Mouse (Mus musculus): ENCODE measurements around the gene Zbtb24. TPM values are rescaled to one million over a fixed set of nuclear protein-coding genes. Genes with fewer than 3 reads are reported as not detected.
A peak's percentile ranks its signal among the peaks of the same experiment; 100 is the strongest.
"Not testable (repeated sequence)": the region's sequence is repeated elsewhere in the genome, so short reads cannot be mapped to it uniquely, and the experiment has no call there.

Gene Zbtb24
- polyA plus RNA-seq, 1 experiment from 2014 or later: 20.8 TPM

DNA sequence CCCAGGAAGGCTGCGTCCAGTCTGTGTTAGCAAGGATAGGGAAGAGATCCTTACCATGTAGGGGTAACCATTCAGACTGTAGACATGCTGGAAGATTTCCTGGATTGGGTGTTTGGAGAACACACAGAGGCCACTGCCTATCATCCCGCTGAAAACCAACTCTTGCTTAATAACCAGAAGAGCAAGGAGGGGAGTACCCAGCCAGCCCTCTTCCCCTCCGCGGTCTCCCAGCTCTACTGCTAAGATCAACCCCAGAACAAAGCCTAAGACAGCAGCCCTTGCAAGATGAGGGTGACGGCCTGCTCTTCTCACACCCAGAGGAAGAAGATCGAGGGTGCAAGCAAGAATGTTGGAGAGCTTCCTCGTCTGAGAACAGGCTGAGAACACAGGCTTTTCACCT, 38.7 kb downstream of the Zbtb24 start:
- Histone ChIP-seq H3K4me3 (replicated peaks) (peak overlapping the region; percentile 63), H3K27ac (no peak overlapping the region), H3K27me3 (no peaks in the 10 kb centered on the region), H3K9me3 (no peaks in the 10 kb centered on the region), H3K4me2 (peak overlapping the region; percentile 98), H3K9ac (peak overlapping the region; percentile 68), H3K36me3 (replicated peaks) (peaks cover 47% of the 10 kb centered on the region), H3K4me1 (peaks cover 34% of the 10 kb centered on the region)
- no peak for ATAC-seq (ENCODE audit: low FRiP score)
- WGBS: 60% methylated on average over 7 of the region's 7 CpGs

DNA sequence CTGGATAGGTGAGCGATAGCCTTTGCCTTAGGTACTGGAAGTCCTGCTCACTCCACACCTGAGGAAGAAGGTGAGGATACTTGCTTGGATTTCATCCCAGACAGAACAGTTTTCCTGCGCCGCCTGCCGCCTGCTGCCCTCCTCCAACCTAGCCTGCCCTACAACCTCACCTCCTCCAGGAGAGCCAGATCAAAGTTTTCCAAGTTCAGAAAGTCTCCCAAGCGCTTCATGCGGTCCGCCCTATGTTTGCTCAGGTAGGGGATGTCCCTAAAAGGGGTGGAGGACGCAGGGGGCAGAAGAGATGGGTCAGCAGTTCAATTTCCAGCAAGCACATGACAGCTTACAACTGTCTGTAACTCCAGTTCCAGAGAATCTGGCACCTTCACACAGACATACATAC, 39.1 kb downstream of the Zbtb24 start:
- Histone ChIP-seq H3K9ac (peak overlapping the region; percentile 68), H3K27ac (no peak overlapping the region), H3K4me2 (peak overlapping the region; percentile 98), H3K27me3 (no peaks in the 10 kb centered on the region), H3K9me3 (no peaks in the 10 kb centered on the region), H3K4me3 (replicated peaks) (peak overlapping the region; percentile 63), H3K4me1 (peaks cover 34% of the 10 kb centered on the region), H3K36me3 (replicated peaks) (peaks cover 42% of the 10 kb centered on the region)
- 0 out of 2 replicates have a peak, but pooled peaks have one; percentile 8 for ATAC-seq (ENCODE audit: low FRiP score)
- 46% methylated on average over 8 of the region's 8 CpGs for WGBS

DNA sequence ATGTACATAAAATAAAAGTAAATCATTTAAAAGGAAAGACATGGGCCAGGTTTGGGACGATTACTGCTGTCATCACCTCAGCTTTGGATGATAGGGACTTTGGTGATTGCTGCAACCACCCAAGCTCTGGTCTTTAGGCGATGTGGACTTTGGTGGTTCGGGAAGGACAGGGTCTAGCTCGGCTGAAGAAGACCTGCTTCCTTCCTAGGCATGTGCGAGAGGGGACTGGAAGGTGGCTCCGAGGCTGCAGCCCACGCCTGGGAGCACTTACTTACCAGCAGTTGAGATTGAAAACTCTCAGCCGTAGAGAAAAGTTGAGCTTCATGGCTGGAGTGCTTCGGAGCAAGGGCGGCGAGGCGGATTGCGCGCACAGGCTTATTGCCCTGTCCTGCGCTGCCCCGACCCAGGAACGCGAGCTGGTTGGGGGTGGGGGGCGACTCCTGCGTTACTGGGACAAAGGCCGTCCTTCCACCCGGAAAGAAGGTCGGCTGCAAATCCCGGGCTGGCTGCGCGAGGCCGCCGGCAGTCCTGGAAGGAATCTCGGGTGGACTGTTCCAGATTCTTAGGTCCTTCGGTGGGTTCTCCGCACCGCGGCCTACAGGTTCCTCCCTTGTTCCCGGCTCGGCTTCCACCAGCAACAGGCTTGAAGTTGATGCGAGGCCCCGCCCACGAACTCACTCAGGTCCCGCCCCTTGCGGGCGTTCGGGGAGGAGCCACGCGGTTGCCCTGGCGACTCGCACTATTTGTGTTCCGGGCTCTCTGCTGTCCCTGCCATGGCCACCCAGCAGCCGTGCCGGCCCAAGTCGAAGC, 39.7 kb downstream of the Zbtb24 start, which contains the start of the genes Smpd2 and Ppil6:
TSS of gene Smpd2 (minus strand) at position 662 of the 810 bp plus-strand sequence.
TSS of gene Ppil6 (plus strand) at position 732 of the 810 bp plus-strand sequence.
- H3K9me3 ChIP-seq: no peaks in the 10 kb centered on the region
- peaks cover 37% of the 10 kb centered on the region for H3K36me3 ChIP-seq (replicated peaks)
- peak within 1 kb of the TSS; percentile 75 for H3K27ac ChIP-seq
- H3K4me3 ChIP-seq (replicated peaks): peak within 1 kb of the TSS; percentile 63
- H3K4me2 ChIP-seq: peak within 1 kb of the TSS; percentile 98
- under 1% methylated on average over 49 of the region's 50 CpGs for WGBS
- peaks cover 34% of the 10 kb centered on the region for H3K4me1 ChIP-seq
- peak within 1 kb of the TSS; percentile 68 for H3K9ac ChIP-seq
- peak; percentile 96 for ATAC-seq (ENCODE audit: low FRiP score)
- no peaks in the 10 kb centered on the region for H3K27me3 ChIP-seq

GRCm38 (mm10) chr10:41490518-41490873, 40.3 kb downstream of the Zbtb24 start:
- Histone ChIP-seq H3K4me3 (replicated peaks) (peak overlapping the region; percentile 63), H3K9me3 (no peaks in the 10 kb centered on the region), H3K9ac (peak overlapping the region; percentile 68), H3K4me2 (peak overlapping the region; percentile 98), H3K27ac (no peak overlapping the region), H3K36me3 (replicated peaks) (peaks cover 31% of the 10 kb centered on the region), H3K4me1 (peaks cover 34% of the 10 kb centered on the region), H3K27me3 (no peaks in the 10 kb centered on the region)
- WGBS: under 1% methylated on average over 29 of the region's 29 CpGs
- no peak for ATAC-seq (ENCODE audit: low FRiP score)

DNA sequence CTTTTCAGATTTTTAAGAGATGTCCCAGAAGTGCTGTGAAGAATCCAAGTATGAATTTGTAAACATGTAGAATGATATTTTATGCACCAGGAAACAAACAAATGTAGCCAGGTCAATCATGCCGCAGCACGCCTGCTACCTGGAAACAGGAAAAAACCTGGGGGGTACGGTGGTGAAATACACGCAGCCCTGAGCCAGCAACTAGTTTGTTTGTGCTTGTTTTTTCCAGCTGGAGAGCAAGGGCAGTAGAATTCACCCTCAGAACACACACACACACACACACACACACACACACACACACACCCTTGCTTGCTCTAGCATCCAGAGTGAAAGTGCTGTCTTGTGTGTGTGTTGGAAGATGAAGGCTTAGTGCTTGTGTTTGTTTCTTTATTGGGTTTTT, 40.9 kb downstream of the Zbtb24 start:
- 0 out of 2 replicates have a peak overlapping the region, but pooled peaks have one; percentile 98 for H3K4me2 ChIP-seq
- no peak overlapping the region for H3K9ac ChIP-seq
- 53% methylated on average over 4 of the region's 4 CpGs for WGBS
- H3K27me3 ChIP-seq: no peaks in the 10 kb centered on the region
- H3K27ac ChIP-seq: no peak overlapping the region
- no peak for ATAC-seq (ENCODE audit: low FRiP score)
- H3K4me3 ChIP-seq (replicated peaks): no peak overlapping the region
- peaks cover 34% of the 10 kb centered on the region for H3K4me1 ChIP-seq
- H3K9me3 ChIP-seq: no peaks in the 10 kb centered on the region
- H3K36me3 ChIP-seq (replicated peaks): peaks cover 25% of the 10 kb centered on the region

DNA sequence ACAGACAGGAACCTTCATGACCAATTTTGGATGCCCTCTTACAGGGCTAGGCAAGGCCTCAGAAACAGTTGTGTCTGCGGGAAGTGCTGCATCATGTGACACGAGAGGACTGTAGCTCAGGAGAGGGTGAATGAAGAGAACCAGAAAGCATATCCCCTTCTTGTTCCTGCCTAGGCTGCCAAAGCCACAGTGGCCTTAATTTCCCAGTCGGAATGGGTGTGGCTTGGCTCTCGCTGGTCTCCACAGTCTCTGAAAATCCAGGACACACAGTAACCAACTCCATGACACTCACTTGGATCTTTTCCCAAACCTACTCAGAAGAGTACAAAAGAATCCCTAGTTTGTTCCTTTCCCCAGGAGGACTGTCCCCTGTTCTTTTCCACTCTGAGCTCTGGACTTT, 50.8 kb downstream of the Zbtb24 start:
- 80% methylated on average over 4 of the region's 4 CpGs for WGBS

DNA sequence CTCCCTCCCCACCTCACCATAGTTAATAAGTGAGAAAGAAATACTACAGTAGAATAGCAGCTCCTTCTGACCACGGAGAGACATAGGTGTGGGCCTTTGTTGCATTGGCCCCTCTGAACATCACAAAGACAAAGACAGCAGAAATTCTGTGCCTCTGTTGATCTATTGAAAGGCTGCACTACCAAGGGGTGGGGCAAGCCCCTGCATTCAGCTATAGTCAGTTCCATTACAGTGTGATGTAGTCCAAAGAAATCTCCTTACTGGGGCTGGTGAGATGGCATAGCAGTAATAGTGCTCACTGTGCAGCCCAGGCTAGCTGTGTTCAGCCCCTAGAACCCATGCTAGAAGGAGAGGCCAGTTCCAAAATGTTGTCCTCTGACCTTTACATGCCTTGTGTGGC, 54.8 kb downstream of the Zbtb24 start:
- WGBS: 45% methylated on average over 1 of the region's 1 CpGs

More for the DNA sequence above, 50.8 kb downstream of the Zbtb24 start:
- no peak overlapping the region for H3K4me2 ChIP-seq
- no peak overlapping the region for H3K9ac ChIP-seq
- H3K36me3 ChIP-seq (replicated peaks): no peaks in the 10 kb centered on the region
- no peak overlapping the region for H3K4me3 ChIP-seq (replicated peaks)
- no peaks in the 10 kb centered on the region; the same call in 1 of the 2 replicates for H3K4me1 ChIP-seq
- no peak for ATAC-seq (ENCODE audit: low FRiP score)
- H3K27ac ChIP-seq: no peak overlapping the region
- no peaks in the 10 kb centered on the region for H3K27me3 ChIP-seq
- H3K9me3 ChIP-seq: no peaks in the 10 kb centered on the region

DNA sequence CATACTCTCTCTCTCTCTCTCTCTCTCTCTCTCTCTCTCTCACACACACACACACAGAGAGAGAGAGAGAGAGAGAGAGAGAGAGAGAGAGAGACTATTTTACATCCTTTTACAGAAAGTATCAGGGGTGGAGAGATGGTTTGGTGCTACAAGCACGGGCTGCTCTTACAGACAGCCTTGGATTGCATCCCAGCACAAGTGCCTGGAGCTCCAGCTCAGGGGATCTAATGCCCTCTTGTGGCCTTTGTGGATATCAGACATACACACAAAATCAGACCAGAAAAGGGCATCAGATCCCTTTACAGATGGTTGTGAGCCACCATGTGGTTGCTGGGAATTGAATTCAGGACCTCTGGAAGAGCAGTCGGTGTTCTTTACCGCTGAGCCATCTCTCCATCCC, 55.3 kb downstream of the Zbtb24 start:
- H3K9me3 ChIP-seq; H3K4me2 ChIP-seq; H3K27me3 ChIP-seq; ATAC-seq (ENCODE audit: low FRiP score); H3K4me1 ChIP-seq; H3K4me3 ChIP-seq (replicated peaks); H3K9ac ChIP-seq; H3K36me3 ChIP-seq (replicated peaks): not testable (repeated sequence)
- 3% methylated on average over 3 of the region's 3 CpGs for WGBS
- 0 out of 2 replicates have a peak overlapping the region, but pooled peaks have one; percentile 19 for H3K27ac ChIP-seq

More for the DNA sequence above, 54.8 kb downstream of the Zbtb24 start:
- no peak overlapping the region for H3K4me3 ChIP-seq (replicated peaks)
- no peaks in the 10 kb centered on the region for H3K27me3 ChIP-seq
- no peak overlapping the region for H3K27ac ChIP-seq
- H3K9ac ChIP-seq: no peak overlapping the region
- no peaks in the 10 kb centered on the region; the same call in 1 of the 2 replicates for H3K4me1 ChIP-seq
- H3K9me3 ChIP-seq: no peaks in the 10 kb centered on the region
- H3K4me2 ChIP-seq: no peak overlapping the region
- ATAC-seq (ENCODE audit: low FRiP score): no peak
- no peaks in the 10 kb centered on the region for H3K36me3 ChIP-seq (replicated peaks)

DNA sequence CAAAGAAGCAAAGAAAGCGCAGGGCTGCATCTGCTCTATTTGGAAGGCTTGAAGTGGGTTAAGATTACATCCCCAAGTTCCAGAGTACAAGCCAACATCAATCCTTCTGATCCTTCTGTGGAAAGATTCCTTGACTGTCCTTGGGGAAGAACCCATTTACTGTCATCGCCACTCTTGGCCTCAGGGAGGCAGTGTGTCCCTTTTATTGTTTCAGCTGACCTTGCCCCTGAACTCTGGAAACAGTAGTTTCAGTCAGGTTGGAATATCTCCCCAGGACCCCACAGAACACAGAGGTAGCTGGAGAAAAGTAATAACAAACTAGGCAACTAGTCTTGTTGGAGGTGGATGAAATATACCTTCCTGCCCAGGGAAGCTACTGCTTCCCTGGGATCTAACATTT, 59.0 kb downstream of the Zbtb24 start:
- WGBS: 38% methylated on average over 2 of the region's 2 CpGs
- Histone ChIP-seq H3K4me3 (replicated peaks) (no peak overlapping the region), H3K4me2 (no peak overlapping the region), H3K27me3 (no peaks in the 10 kb centered on the region), H3K36me3 (replicated peaks) (no peaks in the 10 kb centered on the region), H3K27ac (no peak overlapping the region), H3K9me3 (no peaks in the 10 kb centered on the region), H3K9ac (no peak overlapping the region), H3K4me1 (no peaks in the 10 kb centered on the region; the same call in 1 of the 2 replicates)
- no peak for ATAC-seq (ENCODE audit: low FRiP score)

GRCm38 (mm10) chr10:41514301-41514700, 64.1 kb downstream of the Zbtb24 start:
- Histone ChIP-seq H3K36me3 (replicated peaks) (no peaks in the 10 kb centered on the region), H3K4me3 (replicated peaks) (no peak overlapping the region), H3K27me3 (no peaks in the 10 kb centered on the region), H3K4me1 (0 out of 2 replicates have a peak, but pooled peaks cover 3% of the 10 kb centered on the region), H3K27ac (no peak overlapping the region), H3K4me2 (no peak overlapping the region), H3K9me3 (no peaks in the 10 kb centered on the region), H3K9ac (no peak overlapping the region)
- 74% methylated on average over 4 of the region's 4 CpGs for WGBS
- ATAC-seq (ENCODE audit: low FRiP score): no peak

- H3K4me2 ChIP-seq: no peak overlapping the region
Observed at GRCm38 (mm10) chr10:41514921-41515320, 64.7 kb downstream of the Zbtb24 start.

More at GRCm38 (mm10) chr10:41514921-41515320, 64.7 kb downstream of the Zbtb24 start:
- no peak overlapping the region for H3K27ac ChIP-seq
- H3K27me3 ChIP-seq: no peaks in the 10 kb centered on the region
- ATAC-seq (ENCODE audit: low FRiP score): no peak
- no peaks in the 10 kb centered on the region for H3K36me3 ChIP-seq (replicated peaks)
- H3K9me3 ChIP-seq: no peaks in the 10 kb centered on the region
- no peak overlapping the region for H3K9ac ChIP-seq
- H3K4me3 ChIP-seq (replicated peaks): no peak overlapping the region
- H3K4me1 ChIP-seq: 0 out of 2 replicates have a peak, but pooled peaks cover 3% of the 10 kb centered on the region

Measured in forebrain, embryonic 12.5 days (tissue).